Mouse (Mus musculus) limb, embryonic 10.5 days (tissue): ENCODE data around the gene Midn. TPM values are rescaled to one million over a fixed set of nuclear protein-coding genes. Genes with fewer than 3 reads are reported as not detected.

Experiments used
- DNase-seq: peaks from one replicate; pipeline ENCODE4 v3.0.0-alpha.2; 2017; ENCODE audit warnings: low spot score
- H3K27ac ChIP-seq: fragments of 300-500 bp; sonication (generic); 2 replicates; pipeline ENCODE4 v1.5.1; 2016; ENCODE audit warnings: mild to moderate bottlenecking
- H3K27me3 ChIP-seq: fragments of 300-500 bp; sonication (generic); 2 replicates; pipeline ENCODE4 v1.6.1; 2016; ENCODE audit warnings: low read depth, mild to moderate bottlenecking; ENCODE audit not compliant: poor library complexity, severe bottlenecking
- H3K36me3 ChIP-seq: fragments of 300-500 bp; sonication (generic); 2 replicates; pipeline ENCODE4 v1.6.1; 2016; ENCODE audit warnings: mild to moderate bottlenecking, moderate library complexity
- H3K4me1 ChIP-seq: fragments of 300-500 bp; sonication (generic); 2 replicates; pipeline ENCODE4 v1.6.1; 2016
- H3K4me3 ChIP-seq: fragments of 300-500 bp; sonication (generic); 2 replicates; pipeline ENCODE4 v1.5.1; 2016; ENCODE audit warnings: mild to moderate bottlenecking, moderate library complexity
- H3K9me3 ChIP-seq: fragments of 300-500 bp; sonication (generic); replicated peaks from 2 replicates; pipeline ENCODE4 v1.6.1; 2016; ENCODE audit warnings: mild to moderate bottlenecking
- WGBS: fragments of 180-500 bp; shearing (Covaris S2); methylation state at CpG from one replicate; pipeline ENCODE4 v1.1.7; 2016; 5-methylcytosine and 5-hydroxymethylcytosine counted together
- polyA plus RNA-seq: library from polyadenylated mRNA; unstranded; fragments of >200 nt; fragmentation: Nextera tagmentation; extraction: Ambion mirVana; gene quantifications from 2 replicates; pipeline ENCODE4 v1.2.1, GENCODE M21; 2016

Gene Midn
- polyA plus RNA-seq, 1 experiment from 2014 or later = 26.2 TPM

DNA sequence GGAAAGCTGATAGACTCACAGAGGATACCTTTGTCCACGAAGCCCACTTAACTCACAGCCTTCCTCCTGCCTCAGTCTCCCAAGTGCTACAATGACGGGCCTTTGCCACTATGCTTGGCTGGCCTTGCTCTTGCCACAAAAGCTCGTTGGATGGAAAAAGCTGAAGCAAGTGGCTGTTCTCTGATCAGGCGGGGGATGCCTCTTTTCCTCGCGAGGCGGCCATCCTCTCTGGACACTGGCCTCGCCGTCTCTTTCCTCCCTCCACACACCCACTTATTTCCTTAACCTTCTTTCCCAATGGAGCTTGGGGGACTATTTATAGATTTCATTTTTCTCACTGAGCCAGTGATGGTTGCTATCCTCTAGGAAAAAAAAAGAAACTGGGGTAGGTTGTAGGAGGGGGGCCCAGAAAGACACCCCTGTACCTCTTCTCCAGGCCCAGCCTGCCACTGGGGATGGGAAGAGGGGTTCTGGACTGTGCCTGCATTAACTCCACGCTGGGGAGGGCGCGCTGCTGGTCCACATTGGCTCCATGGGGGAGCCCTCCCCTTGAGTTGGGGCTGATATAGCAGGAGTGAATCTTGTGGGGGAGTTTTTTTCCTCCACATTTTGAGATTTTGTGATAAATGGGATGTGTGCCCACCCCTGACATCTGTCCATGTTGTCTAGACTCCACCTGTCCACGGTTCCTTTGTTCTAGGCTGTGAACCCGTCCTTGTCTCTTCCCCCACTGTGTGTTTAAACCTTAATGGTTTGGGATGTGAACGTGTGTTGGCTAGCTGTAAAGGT lies 9.3 kb downstream of the Midn start:
- Histone ChIP-seq H3K27ac (peak overlapping the region; percentile 58; the same call in 1 of the 2 replicates), H3K4me1 (peaks cover 100% of the 10 kb centered on the region), H3K9me3 (no peaks in the 10 kb centered on the region), H3K27me3 (no peaks in the 10 kb centered on the region), H3K4me3 (0 out of 2 replicates have a peak overlapping the region, but pooled peaks have one; percentile 28), H3K36me3 (peaks cover 70% of the 10 kb centered on the region)
- DNase-seq = no peak
- WGBS = 72% methylated on average over 15 of the region's 15 CpGs

DNA sequence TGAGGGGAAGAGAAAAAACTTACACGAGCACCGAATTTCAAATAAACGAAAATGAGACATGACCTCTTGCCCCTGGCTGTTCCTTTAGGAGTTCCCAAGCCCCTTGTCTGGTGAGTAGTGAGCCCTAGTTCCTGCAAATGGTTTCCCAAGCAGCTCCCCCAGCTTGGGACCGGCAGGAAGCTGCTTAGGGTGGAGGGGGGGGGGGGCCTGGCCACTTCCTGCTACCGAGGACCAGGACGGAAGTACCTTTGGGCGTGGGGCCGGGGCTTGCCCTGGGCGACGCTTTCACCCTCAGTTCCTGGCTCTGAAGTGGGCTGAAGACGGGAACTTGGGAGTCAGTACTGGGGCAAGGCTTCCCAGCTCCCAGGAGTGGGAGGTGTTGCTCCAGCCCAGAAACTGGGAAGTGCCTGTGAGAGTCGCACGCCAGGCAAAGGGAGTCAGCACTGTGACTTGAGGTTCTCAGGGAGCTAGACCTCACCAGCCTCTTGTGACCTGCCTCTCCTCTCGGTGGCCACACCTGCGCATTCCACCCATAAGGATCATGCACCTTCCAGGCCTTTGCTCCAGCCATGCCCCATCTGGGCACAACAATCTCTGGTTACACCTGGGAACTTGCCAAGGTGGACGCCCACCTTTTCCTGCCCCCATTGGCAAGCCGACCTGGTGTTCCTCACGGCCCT lies 10.4 kb downstream of the Midn start:
- peaks cover 60% of the 10 kb centered on the region for H3K36me3 ChIP-seq
- H3K4me1 ChIP-seq = peaks cover 99% of the 10 kb centered on the region
- H3K27ac ChIP-seq = peak overlapping the region; percentile 87
- WGBS = 11% methylated on average over 18 of the region's 18 CpGs
- peak; percentile 74 for DNase-seq
- no peaks in the 10 kb centered on the region for H3K27me3 ChIP-seq
- H3K9me3 ChIP-seq = no peaks in the 10 kb centered on the region
- H3K4me3 ChIP-seq = peak overlapping the region; percentile 47

GRCm38 (mm10) chr10:80159021-80159560 lies 11.0 kb downstream of the Midn start:
- H3K4me3 ChIP-seq = peak overlapping the region; percentile 47
- 7% methylated on average over 12 of the region's 12 CpGs for WGBS
- DNase-seq = peak; percentile 64
- peaks cover 98% of the 10 kb centered on the region for H3K4me1 ChIP-seq
- no peaks in the 10 kb centered on the region for H3K27me3 ChIP-seq
- H3K36me3 ChIP-seq = peaks cover 54% of the 10 kb centered on the region
- peak overlapping the region; percentile 87 for H3K27ac ChIP-seq
- H3K9me3 ChIP-seq = no peaks in the 10 kb centered on the region

DNA sequence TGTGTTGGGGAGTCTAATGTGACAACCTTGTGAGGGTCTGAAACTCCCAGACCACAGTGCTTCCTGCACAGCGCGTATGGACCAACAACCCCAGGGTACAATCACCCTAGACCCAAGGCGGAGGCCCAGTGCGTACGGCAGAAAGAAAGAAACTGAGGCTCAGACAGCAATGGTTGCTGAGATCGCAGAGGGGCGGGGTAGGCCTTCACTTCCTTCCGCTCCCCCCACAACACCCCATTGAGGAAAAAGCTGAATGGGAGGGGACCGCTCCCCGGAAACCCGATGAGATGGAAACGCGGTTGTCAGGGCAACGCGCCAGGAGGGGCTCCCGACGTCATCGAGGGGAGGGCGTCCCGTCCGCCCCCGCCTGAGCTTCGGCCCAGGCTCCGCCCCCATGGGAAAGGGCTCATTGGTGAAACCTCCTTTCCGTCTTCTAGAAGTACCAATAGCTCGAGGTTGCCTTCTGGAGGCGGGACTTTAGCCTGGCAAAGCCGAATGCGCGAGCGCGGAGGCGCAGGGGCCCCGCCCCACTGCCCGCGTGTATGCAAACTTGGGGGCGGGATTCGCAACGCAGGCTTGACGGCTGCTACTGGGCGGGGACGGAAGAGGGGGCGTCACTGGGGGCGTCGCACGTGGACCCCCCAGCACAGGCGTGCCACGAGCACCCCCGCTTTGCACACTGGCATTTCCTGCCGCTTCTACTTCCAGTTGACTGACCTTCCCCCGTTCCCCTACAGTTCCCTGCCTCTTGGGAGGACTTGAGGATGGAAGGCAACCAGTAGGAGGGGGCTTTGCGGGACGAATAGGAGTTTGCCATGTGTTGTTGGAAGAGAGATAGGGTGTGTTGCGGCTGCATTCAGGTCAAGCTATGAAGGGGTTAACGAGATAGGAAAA lies 11.7 kb downstream of the Midn start:
- under 1% methylated on average over 55 of the region's 55 CpGs for WGBS
- Histone ChIP-seq H3K27ac (peak overlapping the region; percentile 87), H3K4me1 (peaks cover 98% of the 10 kb centered on the region), H3K36me3 (peaks cover 47% of the 10 kb centered on the region), H3K4me3 (peak overlapping the region; percentile 47), H3K9me3 (no peaks in the 10 kb centered on the region), H3K27me3 (no peaks in the 10 kb centered on the region)
- DNase-seq = peak; percentile 90

DNA sequence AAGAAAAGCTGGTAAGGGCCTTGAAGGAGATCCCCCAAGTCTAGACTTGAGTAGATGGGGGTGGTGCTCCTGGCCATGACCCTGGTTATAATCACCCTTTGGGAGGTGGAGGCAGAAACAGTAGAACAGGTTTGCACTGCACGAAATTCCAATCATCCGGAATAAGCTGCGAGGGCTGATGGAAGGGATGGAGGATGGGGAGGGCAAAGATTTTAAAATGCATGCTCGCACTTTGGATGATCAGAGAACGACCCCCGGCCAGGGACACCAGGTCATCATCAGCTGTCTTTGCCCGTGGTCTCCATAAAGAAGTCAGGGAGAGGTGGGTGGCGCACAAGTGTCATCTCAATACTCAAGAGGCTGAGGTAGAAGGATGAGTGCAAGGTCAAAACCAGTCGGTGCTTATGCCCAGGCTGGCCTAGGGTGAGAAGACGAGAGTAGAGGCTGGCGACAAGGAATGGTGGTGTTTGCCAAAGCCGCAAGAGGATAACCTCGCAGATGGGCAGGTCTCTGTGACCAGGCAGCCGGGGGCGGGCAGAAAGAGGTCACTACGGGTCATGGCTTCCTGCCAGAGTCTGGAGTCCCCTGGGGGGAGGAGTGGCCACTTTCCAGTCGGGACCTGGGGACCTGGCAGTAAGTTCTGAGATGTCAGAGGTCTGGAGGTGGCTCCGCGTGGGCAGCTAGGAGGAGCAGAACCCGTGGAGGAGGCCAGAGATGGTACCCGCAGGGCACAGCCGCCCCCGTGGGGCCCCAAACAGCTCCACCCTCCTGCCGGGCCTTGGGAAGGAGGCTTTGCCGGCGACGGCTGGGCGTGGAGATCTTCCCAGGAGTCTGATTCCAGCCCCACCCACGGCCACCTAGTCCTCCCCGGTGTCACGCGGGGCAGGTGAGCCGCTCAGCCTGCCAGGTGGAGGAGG lies 12.6 kb downstream of the Midn start:
- H3K4me1 ChIP-seq = peaks cover 98% of the 10 kb centered on the region
- peak overlapping the region; percentile 47 for H3K4me3 ChIP-seq

GRCm38 (mm10) chr10:80161522-80162242 lies 13.6 kb downstream of the Midn start:
- WGBS = 9% methylated on average over 7 of the region's 7 CpGs

More for the DNA sequence above, 12.6 kb downstream of the Midn start:
- no peaks in the 10 kb centered on the region for H3K9me3 ChIP-seq
- peaks cover 38% of the 10 kb centered on the region for H3K36me3 ChIP-seq
- WGBS = under 1% methylated on average over 33 of the region's 33 CpGs
- peak; percentile 80 for DNase-seq
- H3K27ac ChIP-seq = peak overlapping the region; percentile 87
- H3K27me3 ChIP-seq = no peaks in the 10 kb centered on the region

GRCm38 (mm10) chr10:80162243-80162608 lies 14.2 kb downstream of the Midn start:
- Histone ChIP-seq H3K9me3 (no peaks in the 10 kb centered on the region), H3K4me3 (peak overlapping the region; percentile 20; the same call in 1 of the 2 replicates), H3K4me1 (peaks cover 93% of the 10 kb centered on the region), H3K36me3 (peaks cover 23% of the 10 kb centered on the region), H3K27me3 (no peaks in the 10 kb centered on the region), H3K27ac (peak overlapping the region; percentile 87)
- 85% methylated on average over 3 of the region's 3 CpGs for WGBS
- DNase-seq = no peak

More at GRCm38 (mm10) chr10:80161522-80162242, 13.6 kb downstream of the Midn start:
- Histone ChIP-seq H3K9me3 (no peaks in the 10 kb centered on the region), H3K4me1 (peaks cover 93% of the 10 kb centered on the region), H3K27me3 (no peaks in the 10 kb centered on the region), H3K27ac (peak overlapping the region; percentile 87), H3K36me3 (peaks cover 28% of the 10 kb centered on the region), H3K4me3 (peak overlapping the region; percentile 47)
- peak; percentile 71 for DNase-seq

DNA sequence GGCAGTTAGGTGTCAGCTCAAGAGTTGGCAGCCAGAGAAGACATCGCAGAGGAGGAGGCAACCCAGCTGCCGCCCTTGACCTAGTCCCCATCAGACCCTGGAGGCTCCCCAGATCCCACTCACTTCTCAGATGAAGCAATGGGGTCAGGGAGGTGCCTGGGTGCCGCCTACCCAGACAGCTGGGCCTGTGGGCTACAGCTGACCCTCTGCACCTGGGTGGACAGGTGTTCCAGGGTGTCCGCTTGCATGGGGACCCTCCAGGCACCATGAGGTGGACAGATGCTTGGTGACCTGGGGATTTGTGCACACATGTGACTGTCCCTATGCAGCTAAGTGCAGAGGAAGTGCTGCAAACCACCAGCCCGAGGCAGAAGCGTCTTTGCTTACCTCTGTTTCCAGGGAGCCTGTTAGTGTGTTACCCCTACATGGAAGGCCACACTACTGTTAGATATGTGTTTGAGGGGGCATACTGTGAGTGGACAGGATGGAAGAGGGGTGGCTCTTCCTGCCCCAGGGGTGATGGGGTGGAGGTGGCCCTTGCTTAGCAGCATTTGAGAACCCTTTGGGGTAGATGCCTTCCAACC lies 14.7 kb downstream of the Midn start:
- Histone ChIP-seq H3K4me1 (peaks cover 91% of the 10 kb centered on the region), H3K9me3 (no peaks in the 10 kb centered on the region), H3K36me3 (peaks cover 18% of the 10 kb centered on the region; the same call in 1 of the 2 replicates), H3K27me3 (no peaks in the 10 kb centered on the region), H3K4me3 (peak overlapping the region; percentile 20; the same call in 1 of the 2 replicates), H3K27ac (peak overlapping the region; percentile 87)
- 72% methylated on average over 6 of the region's 6 CpGs for WGBS
- no peak for DNase-seq

- no peak overlapping the region for H3K27ac ChIP-seq
- peak overlapping the region; percentile 48 for H3K4me3 ChIP-seq
- peaks cover 86% of the 10 kb centered on the region for H3K4me1 ChIP-seq
- no peaks in the 10 kb centered on the region for H3K9me3 ChIP-seq
- no peaks in the 10 kb centered on the region for H3K27me3 ChIP-seq
- 76% methylated on average over 8 of the region's 8 CpGs for WGBS
- H3K36me3 ChIP-seq = peaks cover 10% of the 10 kb centered on the region; the same call in 1 of the 2 replicates
- no peak for DNase-seq
Measured at GRCm38 (mm10) chr10:80163721-80164120, 15.6 kb downstream of the Midn start.

- Histone ChIP-seq H3K27ac (peak overlapping the region; percentile 61), H3K4me1 (peaks cover 85% of the 10 kb centered on the region), H3K9me3 (no peaks in the 10 kb centered on the region), H3K27me3 (no peaks in the 10 kb centered on the region), H3K36me3 (peaks cover 8% of the 10 kb centered on the region), H3K4me3 (peak overlapping the region; percentile 48)
- no peak for DNase-seq
- 10% methylated on average over 44 of the region's 44 CpGs for WGBS
Measured at GRCm38 (mm10) chr10:80164161-80164997, 16.3 kb downstream of the Midn start.
